Mouse (Mus musculus) testis, adult 2 months (tissue): ENCODE measurements around the gene Gm20388. TPM values are rescaled to one million over a fixed set of nuclear protein-coding genes. Genes with fewer than 3 reads are reported as not detected.

Experiments
- H3K27ac ChIP-seq: fragments of 200-500 bp; 2 replicates; pipeline ENCODE4 v1.5.1; 2012; ENCODE audit warnings: low read depth, low read length; ENCODE audit not compliant: control insufficient read depth, insufficient read depth
- H3K27me3 ChIP-seq: fragments of 200-500 bp; 2 replicates; pipeline ENCODE4 v1.6.1; 2012; ENCODE audit warnings: mild to moderate bottlenecking, low read length, moderate library complexity; ENCODE audit not compliant: control insufficient read depth, insufficient read depth
- H3K36me3 ChIP-seq: fragments of 200-500 bp; 2 replicates; pipeline ENCODE4 v1.6.1; 2012; ENCODE audit warnings: mild to moderate bottlenecking, low read length; ENCODE audit not compliant: control insufficient read depth, insufficient read depth
- H3K4me1 ChIP-seq: fragments of 200-500 bp; 2 replicates; pipeline ENCODE4 v1.6.1; 2012; ENCODE audit warnings: low read length; ENCODE audit not compliant: control insufficient read depth, insufficient read depth
- H3K4me3 ChIP-seq: fragments of 200-500 bp; 2 replicates; pipeline ENCODE4 v1.5.1; 2012; ENCODE audit warnings: low read depth, mild to moderate bottlenecking, low read length, moderate library complexity, mixed read lengths; ENCODE audit not compliant: control insufficient read depth
- CTCF ChIP-seq: fragments of 200-500 bp; IDR thresholded peaks from 2 replicates; pipeline ENCODE4 v1.5.1; 2012; ENCODE audit warnings: low read depth, mild to moderate bottlenecking, inconsistent platforms, low read length, moderate library complexity; ENCODE audit not compliant: control insufficient read depth, insufficient read depth, insufficient replicate concordance
- POLR2A ChIP-seq: fragments of 200-500 bp; IDR thresholded peaks from 2 replicates; pipeline ENCODE4 v1.6.1; 2012; ENCODE audit warnings: low read depth, mild to moderate bottlenecking, inconsistent platforms, low read length, moderate library complexity; ENCODE audit not compliant: control insufficient read depth
- polyA plus RNA-seq: library from polyadenylated mRNA; depleted of rRNA; stranded (reverse); fragments of >200 nt; gene quantifications from 2 replicates; pipeline ENCODE4 v1.2.3, GENCODE M21; 2012

Gene Gm20388
- polyA plus RNA-seq, 1 experiment: 5.6 TPM

DNA sequence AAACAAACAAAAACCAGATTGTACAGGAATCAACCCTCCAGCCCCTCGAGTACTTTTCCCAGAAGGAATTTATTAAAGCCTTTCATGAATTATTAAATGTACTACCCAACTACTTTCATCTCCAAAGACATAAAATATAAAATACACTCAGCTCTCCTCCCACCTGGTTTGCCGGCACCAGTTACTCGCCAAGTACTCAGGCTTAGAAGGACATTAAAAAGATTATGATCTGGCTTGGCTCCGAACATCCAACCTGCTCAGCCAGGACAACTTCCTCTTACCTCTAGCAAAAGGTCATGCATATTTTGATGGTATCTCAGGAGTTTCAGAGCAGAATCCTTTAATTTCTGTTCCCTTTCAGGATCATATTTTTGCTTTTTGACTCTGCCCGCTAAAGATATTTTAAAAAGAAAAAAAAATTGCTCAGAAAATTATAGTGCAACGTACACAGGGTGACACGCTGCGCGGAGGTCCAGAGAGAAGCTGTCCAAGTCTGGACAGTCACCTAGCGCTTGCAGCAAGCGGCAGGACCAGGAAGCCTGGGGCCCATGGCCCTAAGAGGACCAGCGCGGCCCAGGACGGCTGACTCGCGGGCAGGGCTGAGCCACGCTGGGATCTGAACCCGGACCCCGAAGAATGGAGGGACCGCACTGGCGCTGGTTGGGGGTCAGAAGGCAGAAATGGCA is 3407.3 kb downstream of the Gm20388 start:
- Histone ChIP-seq H3K4me1 (peaks cover 4% of the 10 kb centered on the region), H3K27ac (0 out of 2 replicates have a peak overlapping the region, but pooled peaks have one; percentile 0)
- no peak for TF ChIP-seq POLR2A
- TF ChIP-seq CTCF: no peak

DNA sequence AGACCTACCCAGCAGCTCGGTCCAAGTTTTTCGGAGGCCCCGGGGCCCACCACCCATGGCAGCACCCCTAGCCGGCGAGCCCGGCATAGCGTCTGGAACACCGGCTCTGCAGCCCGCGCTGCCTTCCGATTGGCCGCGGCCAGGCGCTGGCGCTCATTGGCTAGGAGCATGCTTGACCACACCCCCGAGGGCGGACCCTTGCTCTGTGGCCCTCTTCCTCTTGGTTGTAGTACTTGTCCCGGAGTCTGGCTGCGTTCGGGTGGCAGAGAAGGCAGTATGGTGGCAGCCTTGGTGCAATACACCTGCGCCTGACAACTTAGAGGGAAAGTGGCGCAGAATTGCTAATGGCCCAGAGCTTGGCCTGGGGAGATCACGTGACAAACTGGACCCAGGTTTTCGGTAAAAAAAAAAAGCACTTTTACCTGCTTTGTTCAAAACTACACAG is 3407.8 kb downstream of the Gm20388 start, which contains the start of gene Fanca:
Gene Fanca (minus strand): TSS at position 110 of the 445 bp plus-strand sequence.
- peaks cover 4% of the 10 kb centered on the region for H3K4me1 ChIP-seq
- H3K36me3 ChIP-seq: no peaks in the 10 kb centered on the region
- TF ChIP-seq CTCF (peak; percentile 24; the same call in 1 of the 2 replicates), POLR2A (peak; percentile 70)
- H3K27ac ChIP-seq: peak within 1 kb of the TSS; percentile 2; the same call in 1 of the 2 replicates
- H3K4me3 ChIP-seq: peak within 1 kb of the TSS; percentile 61
- H3K27me3 ChIP-seq: no peaks in the 10 kb centered on the region

More for the DNA sequence above, 3407.3 kb downstream of the Gm20388 start:
- no peaks in the 10 kb centered on the region for H3K27me3 ChIP-seq
- peak overlapping the region; percentile 61 for H3K4me3 ChIP-seq
- no peaks in the 10 kb centered on the region for H3K36me3 ChIP-seq

- Histone ChIP-seq H3K27ac (no peak overlapping the region), H3K4me3 (no peak overlapping the region), H3K36me3 (no peaks in the 10 kb centered on the region), H3K4me1 (peaks cover 4% of the 10 kb centered on the region), H3K27me3 (no peaks in the 10 kb centered on the region)
- TF ChIP-seq POLR2A (no peak), CTCF (peak; percentile 53; the same call in 1 of the 2 replicates)
These were observed 3409.0 kb downstream of the Gm20388 start for GRCm38 (mm10) chr8:123319522-123320164.

DNA sequence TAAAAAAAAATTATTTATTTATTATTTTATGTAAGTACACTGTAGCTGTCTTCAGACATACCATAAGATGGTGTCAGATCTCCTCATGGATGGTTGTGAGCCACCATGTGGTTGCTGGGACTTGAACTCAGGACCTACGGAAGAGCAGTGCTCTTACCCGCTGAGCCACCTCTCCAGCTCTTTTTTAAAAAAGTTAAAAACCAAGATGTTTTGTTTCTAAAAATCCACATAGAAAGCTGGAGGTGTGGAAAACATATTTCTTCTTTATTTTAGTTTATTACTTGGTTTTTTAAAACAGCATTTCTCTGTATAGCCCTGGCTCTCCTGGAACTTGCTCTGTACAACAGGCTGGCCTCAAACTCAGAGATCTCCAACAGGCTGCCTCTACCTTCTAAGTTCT is 3417.9 kb downstream of the Gm20388 start:
- no peaks in the 10 kb centered on the region for H3K36me3 ChIP-seq
- H3K4me3 ChIP-seq: no peak overlapping the region
- TF ChIP-seq POLR2A: no peak
- no peak for TF ChIP-seq CTCF
- H3K27ac ChIP-seq: no peak overlapping the region
- H3K4me1 ChIP-seq: peaks cover 5% of the 10 kb centered on the region
- no peaks in the 10 kb centered on the region for H3K27me3 ChIP-seq

GRCm38 (mm10) chr8:123329350-123329749 is 3418.7 kb downstream of the Gm20388 start:
- TF ChIP-seq POLR2A: no peak
- no peak for TF ChIP-seq CTCF
- H3K4me3 ChIP-seq: no peak overlapping the region
- no peaks in the 10 kb centered on the region for H3K36me3 ChIP-seq
- no peaks in the 10 kb centered on the region for H3K27me3 ChIP-seq
- no peak overlapping the region for H3K27ac ChIP-seq
- H3K4me1 ChIP-seq: peaks cover 5% of the 10 kb centered on the region

- H3K36me3 ChIP-seq: no peaks in the 10 kb centered on the region
- no peaks in the 10 kb centered on the region for H3K27me3 ChIP-seq
- peaks cover 5% of the 10 kb centered on the region for H3K4me1 ChIP-seq
- no peak for TF ChIP-seq POLR2A
- no peak for TF ChIP-seq CTCF
- no peak overlapping the region for H3K4me3 ChIP-seq
- no peak overlapping the region for H3K27ac ChIP-seq
These were observed 3419.3 kb downstream of the Gm20388 start for GRCm38 (mm10) chr8:123329961-123330360.

- H3K4me3 ChIP-seq: no peak overlapping the region
- TF ChIP-seq CTCF (no peak), POLR2A (no peak)
- H3K4me1 ChIP-seq: peaks cover 5% of the 10 kb centered on the region
- no peaks in the 10 kb centered on the region for H3K36me3 ChIP-seq
- H3K27me3 ChIP-seq: no peaks in the 10 kb centered on the region
- H3K27ac ChIP-seq: no peak overlapping the region
These were observed 3420.1 kb downstream of the Gm20388 start for GRCm38 (mm10) chr8:123330701-123331100.
